Mouse (Mus musculus) kidney, embryonic 14.5 days (tissue): ENCODE measurements around the gene Axl. TPM values are rescaled to one million over a fixed set of nuclear protein-coding genes. Genes with fewer than 3 reads are reported as not detected.
A peak's percentile ranks its signal among the peaks of the same experiment; 100 is the strongest.

Experiments used
- ATAC-seq: fragments of 200-750 bp; cut with Nextera tagmentation; 2 replicates; pipeline ENCODE4 v1.8.0; 2017; ENCODE audit warnings: moderate number of reproducible peaks, mild to moderate bottlenecking, moderate TSS enrichment, moderate library complexity; ENCODE audit not compliant: low FRiP score, low TSS enrichment
- H3K27ac ChIP-seq: fragments of 300-500 bp; sonication (generic); 2 replicates; pipeline ENCODE4 v1.5.1; 2014; ENCODE audit warnings: low read depth, mild to moderate bottlenecking, low read length, moderate library complexity, mixed read lengths
- H3K27me3 ChIP-seq: fragments of 300-500 bp; sonication (generic); 2 replicates; pipeline ENCODE4 v1.6.1; 2014; ENCODE audit warnings: mild to moderate bottlenecking, low read length; ENCODE audit not compliant: control insufficient read depth, insufficient read depth
- H3K36me3 ChIP-seq: fragments of 300-500 bp; sonication (generic); 2 replicates; pipeline ENCODE4 v1.6.1; 2014; ENCODE audit warnings: low read length, mixed read lengths; ENCODE audit not compliant: control insufficient read depth, insufficient read depth
- H3K4me1 ChIP-seq: fragments of 300-500 bp; sonication (generic); 2 replicates; pipeline ENCODE4 v1.6.1; 2014; ENCODE audit warnings: low read length, mixed read lengths; ENCODE audit not compliant: control insufficient read depth, insufficient read depth
- H3K4me2 ChIP-seq: fragments of 300-500 bp; sonication (generic); replicated peaks from 2 replicates; pipeline ENCODE4 v1.6.1; 2014; ENCODE audit warnings: low read depth, mild to moderate bottlenecking, low read length
- H3K4me3 ChIP-seq: fragments of 300-500 bp; sonication (generic); 2 replicates; pipeline ENCODE4 v1.5.1; 2014; ENCODE audit warnings: mild to moderate bottlenecking, low read length
- H3K9ac ChIP-seq: fragments of 300-500 bp; sonication (generic); 2 replicates; pipeline ENCODE4 v1.6.1; 2014; ENCODE audit warnings: low read depth, mild to moderate bottlenecking, low read length, moderate library complexity
- H3K9me3 ChIP-seq: fragments of 300-500 bp; sonication (generic); 2 replicates; pipeline ENCODE4 v1.6.1; 2016; ENCODE audit warnings: low read length; ENCODE audit not compliant: control insufficient read depth
- WGBS: fragments of 180-500 bp; shearing (Covaris S2); extraction: QIAGEN DNeasy Blood & Tissue Kit; methylation state at CpG from one replicate; pipeline ENCODE4 v1.1.7; 2014; 5-methylcytosine and 5-hydroxymethylcytosine counted together
- polyA plus RNA-seq: library from polyadenylated mRNA; unstranded; fragments of >200 nt; fragmentation: Nextera tagmentation; extraction: Ambion mirVana; gene quantifications from 2 replicates; pipeline ENCODE4 v1.2.1, GENCODE M21; 2014

The Axl gene
- polyA plus RNA-seq, 1 experiment from 2014 or later = 75.5 TPM

DNA sequence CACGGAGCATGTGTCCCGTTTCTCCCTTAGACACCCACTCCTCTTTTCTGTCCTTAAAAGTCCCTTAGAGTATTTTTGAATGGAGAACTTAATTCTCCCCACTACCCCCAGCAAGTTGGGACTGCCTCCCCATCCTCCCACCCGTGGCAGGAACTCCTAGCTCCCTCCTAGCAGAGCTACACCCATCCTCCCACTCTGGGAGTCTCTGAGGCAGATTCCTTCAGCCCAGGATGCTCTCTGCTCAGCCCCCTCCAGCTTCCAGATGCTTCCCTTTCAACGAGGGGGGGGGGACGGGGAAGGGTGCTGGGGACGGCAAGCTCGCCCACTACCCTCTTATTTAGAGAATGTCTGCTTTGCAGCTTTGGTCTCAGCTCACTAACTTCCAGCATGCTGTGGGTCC, 27.1 kb upstream of the Axl start:
- H3K4me3 ChIP-seq = peak overlapping the region; percentile 49
- no peaks in the 10 kb centered on the region for H3K36me3 ChIP-seq
- 15% methylated on average over 7 of the region's 7 CpGs for WGBS
- H3K9me3 ChIP-seq = no peaks in the 10 kb centered on the region
- no peaks in the 10 kb centered on the region for H3K27me3 ChIP-seq
- H3K9ac ChIP-seq = peak overlapping the region; percentile 61
- peak; percentile 7; the same call in 1 of the 2 replicates for ATAC-seq
- H3K4me1 ChIP-seq = 0 out of 2 replicates have a peak, but pooled peaks cover 12% of the 10 kb centered on the region
- no peak overlapping the region for H3K27ac ChIP-seq
- H3K4me2 ChIP-seq = peak overlapping the region; percentile 87

DNA sequence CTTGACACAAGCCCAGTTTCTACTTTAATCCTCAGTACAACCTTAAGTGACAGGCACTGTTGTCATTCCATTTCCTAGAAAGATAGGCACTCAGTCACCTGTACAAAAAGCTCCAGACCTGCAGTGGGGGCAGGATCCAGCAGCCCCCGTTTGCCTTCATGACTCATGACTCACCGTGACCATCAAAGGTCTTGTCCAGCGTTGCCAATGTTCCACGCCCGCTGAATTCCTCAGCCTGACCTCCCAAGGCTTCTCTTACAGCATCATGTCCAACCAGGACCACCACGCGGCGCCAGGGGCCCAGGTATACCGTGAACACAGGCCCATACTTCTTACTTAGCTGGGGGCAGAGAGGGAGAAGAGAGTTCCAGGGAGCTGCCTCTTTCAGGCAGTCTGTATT, 26.2 kb upstream of the Axl start:
- 78% methylated on average over 9 of the region's 9 CpGs for WGBS
- no peak for ATAC-seq
- Histone ChIP-seq H3K9me3 (no peaks in the 10 kb centered on the region), H3K27ac (no peak overlapping the region), H3K4me1 (0 out of 2 replicates have a peak, but pooled peaks cover 12% of the 10 kb centered on the region), H3K4me2 (no peak overlapping the region), H3K36me3 (no peaks in the 10 kb centered on the region), H3K9ac (no peak overlapping the region), H3K4me3 (no peak overlapping the region), H3K27me3 (no peaks in the 10 kb centered on the region)

DNA sequence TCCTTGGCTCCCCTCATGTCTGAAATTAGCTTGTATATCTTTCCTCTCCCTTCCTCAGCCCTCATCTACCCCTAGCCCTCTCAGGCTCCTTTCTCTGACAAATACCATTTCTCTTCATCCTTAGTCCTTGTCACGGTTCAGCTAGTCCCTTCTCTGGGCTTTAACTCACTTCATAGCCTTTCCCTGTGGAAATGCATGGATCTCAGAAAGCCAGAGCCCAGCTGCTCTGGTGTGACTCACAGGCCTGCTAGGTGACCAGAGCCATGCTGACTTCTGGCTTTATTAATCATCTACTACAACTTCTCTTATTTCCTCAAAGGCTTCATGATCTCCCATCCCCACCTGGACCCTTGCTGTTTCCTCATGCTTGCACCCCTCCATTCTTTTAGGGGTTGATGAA, 23.7 kb upstream of the Axl start:
- Histone ChIP-seq H3K9me3 (no peaks in the 10 kb centered on the region), H3K4me1 (0 out of 2 replicates have a peak, but pooled peaks cover 12% of the 10 kb centered on the region)

DNA sequence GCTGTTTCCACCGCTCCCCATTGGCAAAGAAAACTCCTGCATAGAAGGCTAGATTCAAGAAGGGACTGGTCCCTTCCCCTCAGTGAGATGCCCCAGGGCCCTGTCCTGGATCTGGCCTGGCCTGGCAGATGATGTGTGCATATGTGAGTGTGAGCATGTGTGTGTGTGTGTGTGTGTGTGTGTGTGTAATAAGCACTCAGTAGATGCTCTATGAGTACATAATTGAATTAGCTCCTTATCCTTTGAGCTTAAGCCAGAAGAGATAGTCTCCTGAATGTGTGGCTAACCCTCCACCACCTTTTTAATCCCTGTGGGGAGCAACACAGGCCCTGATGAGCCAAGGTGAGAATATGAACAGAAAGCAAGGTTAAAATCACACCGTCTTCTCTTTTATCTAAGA, 23.2 kb upstream of the Axl start:
- Histone ChIP-seq H3K27me3 (no peaks in the 10 kb centered on the region), H3K9me3 (no peaks in the 10 kb centered on the region), H3K27ac (no peak overlapping the region), H3K4me1 (0 out of 2 replicates have a peak, but pooled peaks cover 11% of the 10 kb centered on the region), H3K36me3 (no peaks in the 10 kb centered on the region), H3K4me3 (no peak overlapping the region), H3K9ac (no peak overlapping the region), H3K4me2 (no peak overlapping the region)
- WGBS = 71% methylated on average over 2 of the region's 2 CpGs
- ATAC-seq = no peak

More for the DNA sequence above, 23.7 kb upstream of the Axl start:
- WGBS = 58% methylated on average over 1 of the region's 1 CpGs
- Histone ChIP-seq H3K4me3 (no peak overlapping the region), H3K4me2 (no peak overlapping the region), H3K9ac (no peak overlapping the region), H3K36me3 (no peaks in the 10 kb centered on the region), H3K27ac (no peak overlapping the region), H3K27me3 (no peaks in the 10 kb centered on the region)
- no peak for ATAC-seq

DNA sequence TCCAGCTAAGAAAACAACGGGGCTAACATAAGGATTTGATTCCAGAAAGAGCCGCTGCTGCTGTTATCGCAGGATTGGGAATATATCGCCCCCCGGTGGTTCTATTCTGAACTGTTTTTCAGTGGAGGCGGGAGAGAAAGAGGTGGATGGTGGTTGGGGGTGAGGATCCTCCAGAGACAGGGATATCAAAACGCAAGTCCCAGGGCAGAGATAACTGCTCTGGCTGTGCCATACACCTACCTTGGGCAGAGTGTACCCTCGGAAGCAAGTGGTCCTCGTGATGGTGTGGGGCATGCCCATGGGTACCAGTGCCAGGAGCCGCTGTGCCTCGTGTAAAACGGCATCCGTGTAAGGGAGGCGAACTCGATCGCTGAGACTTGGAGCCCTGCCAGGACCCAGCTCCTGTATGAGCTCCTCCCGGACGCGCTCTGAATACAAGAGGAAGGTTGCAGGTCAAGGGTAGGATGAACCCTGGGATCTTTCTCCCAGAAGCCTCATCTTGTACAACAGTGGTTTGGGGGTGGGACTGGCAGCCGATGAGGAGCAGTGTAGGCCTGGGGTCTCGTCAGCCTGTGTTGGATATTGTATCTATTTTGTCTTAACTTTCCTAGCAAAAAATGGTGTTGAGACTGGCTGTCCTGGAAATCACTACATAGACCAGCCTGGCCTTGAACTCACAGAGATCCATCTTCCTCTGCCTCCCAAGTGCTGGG, 17.3 kb upstream of the Axl start:
- peak; percentile 8; the same call in 1 of the 2 replicates for ATAC-seq
- Histone ChIP-seq H3K36me3 (no peaks in the 10 kb centered on the region), H3K4me3 (no peak overlapping the region), H3K4me2 (peak overlapping the region; percentile 22; the same call in 1 of the 2 replicates), H3K27me3 (no peaks in the 10 kb centered on the region), H3K27ac (no peak overlapping the region), H3K9ac (peak overlapping the region; percentile 42; the same call in 1 of the 2 replicates), H3K9me3 (no peaks in the 10 kb centered on the region), H3K4me1 (peaks cover 16% of the 10 kb centered on the region)
- WGBS = 27% methylated on average over 21 of the region's 21 CpGs

DNA sequence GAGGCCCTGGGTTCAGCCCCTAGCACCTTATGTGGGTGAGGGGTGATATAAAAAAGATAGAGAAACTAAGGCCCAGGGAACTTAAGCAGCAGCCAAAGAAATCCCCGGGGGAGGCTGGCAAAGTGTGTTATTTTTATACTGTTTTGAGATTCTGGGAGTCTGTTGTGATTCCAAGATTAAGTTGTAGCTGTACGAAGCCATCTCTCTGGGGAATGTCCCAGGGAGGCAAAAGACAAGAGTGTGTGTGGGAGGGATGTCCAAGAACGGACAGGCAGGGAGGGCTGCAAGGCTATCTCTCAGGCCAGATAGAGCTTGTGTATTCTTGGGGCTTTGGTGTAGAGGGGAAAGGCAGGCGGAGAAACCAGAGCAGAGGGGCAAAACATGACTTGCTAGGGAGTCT, 16.3 kb upstream of the Axl start:
- Histone ChIP-seq H3K4me2 (no peak overlapping the region), H3K36me3 (no peaks in the 10 kb centered on the region), H3K27ac (no peak overlapping the region), H3K9ac (no peak overlapping the region), H3K27me3 (no peaks in the 10 kb centered on the region), H3K9me3 (no peaks in the 10 kb centered on the region), H3K4me1 (peaks cover 16% of the 10 kb centered on the region), H3K4me3 (no peak overlapping the region)
- ATAC-seq = no peak
- 51% methylated on average over 4 of the region's 4 CpGs for WGBS

DNA sequence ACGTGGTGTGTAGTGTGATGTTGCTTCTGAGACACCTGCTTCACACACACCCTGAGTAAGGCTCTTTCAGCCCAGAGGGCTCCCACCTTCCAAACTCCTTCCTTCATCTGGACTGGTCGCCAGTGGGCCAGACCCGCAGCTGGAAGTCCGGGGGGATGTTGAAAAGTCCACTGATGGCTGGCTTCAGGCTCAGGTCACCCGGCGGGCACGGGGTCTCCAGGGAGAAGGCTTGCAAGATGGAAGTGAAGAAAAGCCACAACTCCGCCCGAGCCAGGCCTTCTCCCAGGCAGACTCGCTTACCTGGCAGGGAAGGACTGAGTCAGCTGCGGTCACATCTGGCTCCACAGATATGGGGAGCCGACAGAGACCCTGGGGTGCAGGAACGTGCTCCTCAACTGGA, 15.0 kb upstream of the Axl start:
- H3K27ac ChIP-seq = peak overlapping the region; percentile 87; the same call in 1 of the 2 replicates
- ATAC-seq = no peak
- 76% methylated on average over 13 of the region's 13 CpGs for WGBS
- peaks cover 16% of the 10 kb centered on the region for H3K4me1 ChIP-seq
- H3K9me3 ChIP-seq = no peaks in the 10 kb centered on the region
- H3K9ac ChIP-seq = no peak overlapping the region
- no peak overlapping the region for H3K4me2 ChIP-seq
- no peaks in the 10 kb centered on the region for H3K36me3 ChIP-seq
- no peaks in the 10 kb centered on the region for H3K27me3 ChIP-seq
- no peak overlapping the region for H3K4me3 ChIP-seq

DNA sequence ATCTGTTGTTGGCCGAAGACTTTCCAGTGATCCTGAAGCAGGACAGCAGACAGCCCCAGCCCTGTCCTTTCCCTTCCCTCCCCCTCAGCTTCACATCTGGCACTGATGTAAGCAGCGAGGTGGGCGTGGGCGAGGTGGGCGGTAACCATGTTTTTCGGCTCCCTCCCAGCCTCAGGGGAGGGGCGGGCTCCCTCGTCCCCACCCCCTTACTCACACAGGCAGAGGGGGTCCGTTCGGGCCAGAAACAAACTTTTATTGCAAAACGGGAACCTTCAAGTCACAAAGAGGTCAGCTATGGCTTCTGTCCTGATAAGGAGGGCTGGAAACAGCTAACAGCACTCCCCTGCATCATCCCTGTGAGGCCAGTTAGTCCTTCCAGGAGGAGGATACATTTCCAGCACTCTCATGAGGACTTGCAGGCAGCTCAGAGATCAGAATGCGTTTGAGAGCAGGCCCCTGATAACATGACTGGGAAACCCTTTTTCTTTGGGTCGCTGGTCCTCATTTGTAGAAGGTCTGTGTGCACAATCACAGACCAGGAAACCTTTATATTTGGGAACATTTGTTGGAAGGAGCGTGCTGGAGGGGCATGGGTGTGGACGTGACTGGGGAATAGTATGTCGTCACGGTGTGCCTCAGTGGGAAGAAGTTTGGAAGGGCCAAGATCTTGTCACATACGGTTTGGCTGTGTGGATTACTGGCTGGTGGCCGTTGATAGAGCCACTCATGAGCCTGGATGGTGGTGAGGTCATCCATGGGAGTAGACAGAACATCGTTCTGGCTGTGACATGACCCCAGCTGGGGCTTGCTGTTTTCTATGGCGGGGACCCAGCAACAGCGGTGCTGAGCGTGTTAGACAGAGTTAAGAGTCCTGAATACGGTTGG, 14.0 kb upstream of the Axl start:
- WGBS = 23% methylated on average over 24 of the region's 24 CpGs
- Histone ChIP-seq H3K9me3 (no peaks in the 10 kb centered on the region), H3K36me3 (no peaks in the 10 kb centered on the region), H3K4me2 (peak overlapping the region; percentile 42), H3K27ac (peak overlapping the region; percentile 87), H3K4me3 (peak overlapping the region; percentile 17; the same call in 1 of the 2 replicates), H3K27me3 (no peaks in the 10 kb centered on the region), H3K4me1 (peaks cover 16% of the 10 kb centered on the region), H3K9ac (peak overlapping the region; percentile 23; the same call in 1 of the 2 replicates)
- peak; percentile 81 for ATAC-seq

DNA sequence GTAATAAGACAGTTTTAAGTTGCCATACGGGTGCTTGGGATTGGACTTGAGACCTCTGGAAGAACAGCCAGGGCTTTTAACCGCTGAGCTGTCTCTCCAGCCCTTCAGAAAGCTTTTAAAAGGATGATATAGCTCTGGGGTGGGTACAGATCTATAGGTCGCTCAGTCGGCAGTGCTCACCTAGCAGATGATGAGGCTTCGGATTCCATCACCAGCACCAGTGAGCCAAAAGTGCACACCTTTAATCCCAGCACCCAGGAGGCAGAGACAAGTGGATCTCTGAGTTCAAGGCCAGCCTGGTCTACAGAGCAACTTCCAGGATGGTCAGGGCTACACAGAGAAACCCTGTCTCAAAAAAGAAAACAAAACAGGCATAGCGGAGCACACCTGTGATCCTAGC, 12.5 kb upstream of the Axl start:
- Histone ChIP-seq H3K27me3 (no peaks in the 10 kb centered on the region), H3K27ac (no peak overlapping the region), H3K9me3 (no peaks in the 10 kb centered on the region), H3K4me1 (peaks cover 16% of the 10 kb centered on the region), H3K9ac (no peak overlapping the region), H3K4me3 (no peak overlapping the region), H3K4me2 (no peak overlapping the region), H3K36me3 (no peaks in the 10 kb centered on the region)
- ATAC-seq = no peak
- 94% methylated on average over 6 of the region's 6 CpGs for WGBS
